Mouse (Mus musculus): Measurements from ENCODE around the gene Phxr2. TPM values are rescaled to one million over a fixed set of nuclear protein-coding genes. Genes with fewer than 3 reads are reported as not detected.

Gene Phxr2
- polyA plus RNA-seq, 1 experiment, result not detected

DNA sequence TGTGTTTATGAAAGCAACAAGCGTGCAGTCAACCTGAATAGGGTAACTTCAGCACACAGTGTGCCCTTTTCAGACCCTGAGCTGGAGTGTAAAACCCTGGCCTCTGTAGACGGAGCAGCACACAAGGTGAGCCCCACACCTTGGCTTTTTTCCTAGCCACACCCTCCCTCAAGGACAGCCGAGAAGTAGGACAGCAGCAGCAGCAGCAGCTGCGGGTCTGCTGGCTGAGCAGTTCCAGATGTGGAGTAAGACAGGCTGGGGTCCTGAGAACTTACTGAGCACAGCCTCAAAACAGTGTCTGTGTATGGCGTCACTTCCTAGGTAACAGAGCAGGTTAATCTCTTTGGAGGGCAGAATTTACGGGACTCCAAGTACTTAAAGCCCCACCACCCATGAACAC is 7.4 kb downstream of the Phxr2 start:
- no peaks in the 10 kb centered on the region for H3K4me1 ChIP-seq (ENCODE audit: control insufficient read depth, insufficient read depth, low read length)
- H3K4me3 ChIP-seq (ENCODE audit: insufficient read depth, low read length), result no peak overlapping the region
- TF ChIP-seq POLR2A (IDR thresholded peaks at IDR 0.05; ENCODE audit: extremely low read depth, insufficient read depth, low read length), result no peak
- TF ChIP-seq CTCF (IDR thresholded peaks at IDR 0.05; ENCODE audit: extremely low read depth, insufficient read depth, low read length), result no peak
- no peak overlapping the region for H3K27ac ChIP-seq (ENCODE audit: insufficient read depth, low read length)

DNA sequence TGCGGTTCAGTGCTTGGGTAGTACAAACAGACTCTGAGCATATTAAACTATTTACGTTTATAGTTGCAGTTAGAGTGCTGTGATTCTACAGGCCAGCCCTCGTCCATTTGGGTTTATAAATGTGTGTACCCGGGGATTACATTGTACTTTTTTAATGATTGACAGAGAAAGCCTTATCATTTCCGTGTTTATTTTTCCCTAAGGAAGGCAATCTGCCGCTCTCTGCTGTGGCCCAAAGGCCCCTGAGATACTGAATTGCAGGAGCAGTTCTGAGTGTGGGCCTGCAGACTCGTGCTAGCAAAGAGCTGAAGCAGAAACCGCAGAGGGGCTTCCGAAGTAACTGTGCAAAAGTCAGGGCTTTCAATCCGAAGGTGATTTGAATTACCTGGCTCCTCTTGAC is 8.2 kb downstream of the Phxr2 start:
- TF ChIP-seq POLR2A (IDR thresholded peaks at IDR 0.05; ENCODE audit: extremely low read depth, insufficient read depth, low read length), result no peak
- TF ChIP-seq CTCF (IDR thresholded peaks at IDR 0.05; ENCODE audit: extremely low read depth, insufficient read depth, low read length), result no peak
- H3K27ac ChIP-seq (ENCODE audit: insufficient read depth, low read length), result no peak overlapping the region
- no peak overlapping the region for H3K4me3 ChIP-seq (ENCODE audit: insufficient read depth, low read length)
- no peaks in the 10 kb centered on the region for H3K4me1 ChIP-seq (ENCODE audit: control insufficient read depth, insufficient read depth, low read length)

DNA sequence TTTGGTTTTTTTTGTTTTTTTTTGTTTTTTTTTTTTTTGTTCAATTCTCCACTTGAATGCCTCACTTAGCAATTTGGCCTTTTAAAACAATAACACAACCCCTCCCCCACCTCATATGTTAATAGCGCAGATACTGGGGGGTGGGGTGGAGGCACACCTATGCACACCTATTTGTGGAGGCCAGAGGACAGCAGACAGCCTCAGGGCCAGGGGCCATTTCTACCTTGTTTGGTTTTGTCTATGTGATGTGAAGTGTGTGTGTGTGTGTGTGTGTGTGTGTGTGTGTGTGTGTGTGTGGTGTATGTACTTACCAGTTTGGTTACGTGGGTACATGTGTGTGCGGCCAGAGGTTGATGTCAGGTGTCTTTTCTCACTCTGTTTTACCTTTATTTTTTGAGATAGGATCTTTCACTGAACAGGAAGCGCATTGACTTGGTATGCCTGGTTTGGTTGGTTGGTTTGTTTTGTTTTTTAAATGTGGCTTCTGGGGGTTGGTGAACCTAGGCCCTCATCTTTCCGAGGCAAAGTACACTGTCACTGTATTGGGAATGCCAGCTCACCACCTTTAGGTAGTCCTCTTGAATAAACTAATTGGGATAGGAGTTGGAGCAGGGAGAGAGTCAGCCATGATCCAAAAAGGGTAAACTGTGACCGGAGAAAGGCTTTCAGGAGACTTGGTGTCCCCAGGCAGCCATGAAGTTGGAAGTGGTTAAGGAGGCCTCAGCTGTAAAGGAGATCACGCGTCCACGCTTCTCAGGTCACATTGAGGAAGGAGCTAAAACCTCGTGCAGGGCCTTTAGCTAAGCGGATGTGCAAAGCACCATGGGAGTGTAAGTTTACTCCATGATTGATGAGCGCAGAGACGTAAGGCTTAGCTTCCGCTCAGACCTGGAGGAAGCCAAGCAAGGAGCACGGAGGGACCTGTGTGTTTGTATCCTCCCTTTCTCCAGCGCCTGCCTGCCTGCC is 9.2 kb downstream of the Phxr2 start:
- no peak overlapping the region for H3K27ac ChIP-seq (ENCODE audit: insufficient read depth, low read length)
- no peaks in the 10 kb centered on the region for H3K4me1 ChIP-seq (ENCODE audit: control insufficient read depth, insufficient read depth, low read length)
- no peak overlapping the region for H3K4me3 ChIP-seq (ENCODE audit: insufficient read depth, low read length)
- no peak for TF ChIP-seq CTCF (IDR thresholded peaks at IDR 0.05; ENCODE audit: extremely low read depth, insufficient read depth, low read length)
- no peak for TF ChIP-seq POLR2A (IDR thresholded peaks at IDR 0.05; ENCODE audit: extremely low read depth, insufficient read depth, low read length)

DNA sequence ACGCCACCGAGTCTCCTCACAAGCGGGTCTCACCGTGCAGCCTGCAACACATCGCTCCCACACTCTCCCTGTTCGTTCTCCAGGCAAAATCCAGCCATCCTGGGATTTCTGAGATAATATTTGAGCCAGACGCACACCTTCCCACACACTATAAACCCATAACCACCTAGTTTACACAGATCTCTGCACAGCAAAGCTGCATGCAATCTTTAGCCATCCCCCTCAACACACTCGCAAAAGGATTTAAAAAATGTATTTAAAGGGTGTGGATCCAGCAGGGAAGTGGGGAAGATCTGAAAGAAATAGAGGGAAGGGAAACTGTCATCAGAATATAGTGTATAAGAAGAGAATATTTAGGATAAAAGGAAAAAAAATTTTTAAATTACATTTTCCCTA is 9.9 kb downstream of the Phxr2 start:
- no peak overlapping the region for H3K27ac ChIP-seq (ENCODE audit: insufficient read depth, low read length)
- H3K4me3 ChIP-seq (ENCODE audit: insufficient read depth, low read length), result 0 out of 2 replicates have a peak overlapping the region, but pooled peaks have one; percentile 2
- no peak for TF ChIP-seq POLR2A (IDR thresholded peaks at IDR 0.05; ENCODE audit: extremely low read depth, insufficient read depth, low read length)
- no peak for TF ChIP-seq CTCF (IDR thresholded peaks at IDR 0.05; ENCODE audit: extremely low read depth, insufficient read depth, low read length)
- H3K4me1 ChIP-seq (ENCODE audit: control insufficient read depth, insufficient read depth, low read length), result no peaks in the 10 kb centered on the region

DNA sequence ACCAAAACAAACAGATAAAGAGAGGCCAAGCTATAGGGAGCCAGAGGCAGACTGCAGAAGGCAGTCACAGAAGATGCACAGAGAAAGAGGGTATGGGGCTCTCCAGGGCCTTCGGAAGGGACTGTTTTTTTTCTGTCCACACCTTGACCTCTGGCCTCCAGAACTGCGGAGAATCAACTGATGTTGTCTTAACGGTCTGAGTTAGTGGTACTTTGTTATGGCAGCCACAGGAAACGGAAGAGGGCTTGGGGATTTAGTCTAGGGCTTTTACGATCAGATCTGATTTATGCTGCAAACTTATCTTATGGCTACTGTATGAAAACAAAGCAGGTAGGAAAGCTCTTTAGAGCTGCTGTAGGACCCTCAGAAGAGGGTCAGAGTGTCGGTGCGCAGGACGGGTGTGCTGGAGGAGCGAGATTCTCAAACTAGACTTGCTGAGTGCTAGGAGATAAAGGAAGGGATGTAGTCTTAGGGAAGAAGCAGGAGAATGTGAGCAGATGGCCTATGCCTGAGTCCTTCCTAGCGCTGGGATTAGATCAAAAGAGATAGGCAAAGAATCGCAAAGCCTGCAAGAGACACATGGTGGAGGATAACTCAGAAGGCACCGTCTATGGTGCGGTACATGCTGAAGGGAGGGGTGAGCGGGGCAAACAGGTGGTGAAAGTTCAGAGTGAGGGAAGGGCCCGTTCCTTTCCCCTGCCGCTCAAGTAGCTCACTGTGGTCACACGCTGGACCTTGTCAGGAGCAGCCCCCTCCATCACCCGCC is 10.5 kb downstream of the Phxr2 start:
- TF ChIP-seq CTCF (IDR thresholded peaks at IDR 0.05; ENCODE audit: extremely low read depth, insufficient read depth, low read length) (no peak), POLR2A (IDR thresholded peaks at IDR 0.05; ENCODE audit: extremely low read depth, insufficient read depth, low read length) (no peak)
- H3K4me3 ChIP-seq (ENCODE audit: insufficient read depth, low read length), result 0 out of 2 replicates have a peak overlapping the region, but pooled peaks have one; percentile 2
- H3K4me1 ChIP-seq (ENCODE audit: control insufficient read depth, insufficient read depth, low read length), result no peaks in the 10 kb centered on the region
- no peak overlapping the region for H3K27ac ChIP-seq (ENCODE audit: insufficient read depth, low read length)

DNA sequence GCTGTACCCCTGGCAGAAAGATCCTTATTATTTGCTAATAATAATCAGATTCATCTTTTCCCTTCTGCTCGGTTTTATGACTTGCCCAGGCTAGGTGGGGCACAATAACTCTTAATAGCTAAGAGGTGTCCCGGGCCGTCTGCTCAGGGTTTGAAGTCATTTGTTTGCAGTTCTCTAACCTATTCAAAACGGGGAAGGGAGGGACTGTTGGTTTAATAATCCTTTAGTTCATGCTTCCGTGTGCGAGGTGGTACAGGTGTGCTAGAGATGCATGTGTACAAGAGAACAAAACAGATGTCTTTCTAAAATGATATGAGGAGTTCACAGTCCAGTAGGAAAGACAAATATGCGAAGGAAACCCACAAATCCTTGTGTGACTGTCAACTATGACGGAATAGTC is 11.8 kb downstream of the Phxr2 start:
- Histone ChIP-seq H3K27ac (ENCODE audit: insufficient read depth, low read length) (no peak overlapping the region), H3K4me1 (ENCODE audit: control insufficient read depth, insufficient read depth, low read length) (no peaks in the 10 kb centered on the region), H3K4me3 (ENCODE audit: insufficient read depth, low read length) (no peak overlapping the region)
- TF ChIP-seq POLR2A (IDR thresholded peaks at IDR 0.05; ENCODE audit: extremely low read depth, insufficient read depth, low read length), result no peak
- no peak for TF ChIP-seq CTCF (IDR thresholded peaks at IDR 0.05; ENCODE audit: extremely low read depth, insufficient read depth, low read length)

DNA sequence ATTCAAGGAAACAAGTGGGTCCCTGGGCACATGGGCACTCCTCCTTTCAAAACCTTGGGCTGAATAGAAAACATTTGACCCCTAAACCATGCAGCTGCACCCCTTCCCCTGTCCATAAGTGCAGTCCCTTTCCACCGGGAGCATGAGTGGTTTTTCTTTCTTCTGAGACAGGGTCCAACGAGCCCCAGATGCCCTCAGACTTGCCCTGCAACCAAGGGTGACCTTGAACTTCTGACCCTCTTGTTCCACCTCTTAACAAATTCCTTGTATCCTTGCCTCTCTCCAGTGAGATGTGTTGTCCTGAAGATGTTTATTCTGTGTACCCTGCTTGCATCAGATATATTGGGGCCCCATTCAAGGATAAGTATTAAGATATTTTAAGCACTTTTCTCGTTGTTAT is 12.6 kb downstream of the Phxr2 start:
- TF ChIP-seq CTCF (IDR thresholded peaks at IDR 0.05; ENCODE audit: extremely low read depth, insufficient read depth, low read length), result no peak
- TF ChIP-seq POLR2A (IDR thresholded peaks at IDR 0.05; ENCODE audit: extremely low read depth, insufficient read depth, low read length), result no peak
- Histone ChIP-seq H3K4me3 (ENCODE audit: insufficient read depth, low read length) (no peak overlapping the region), H3K27ac (ENCODE audit: insufficient read depth, low read length) (no peak overlapping the region), H3K4me1 (ENCODE audit: control insufficient read depth, insufficient read depth, low read length) (no peaks in the 10 kb centered on the region)

DNA sequence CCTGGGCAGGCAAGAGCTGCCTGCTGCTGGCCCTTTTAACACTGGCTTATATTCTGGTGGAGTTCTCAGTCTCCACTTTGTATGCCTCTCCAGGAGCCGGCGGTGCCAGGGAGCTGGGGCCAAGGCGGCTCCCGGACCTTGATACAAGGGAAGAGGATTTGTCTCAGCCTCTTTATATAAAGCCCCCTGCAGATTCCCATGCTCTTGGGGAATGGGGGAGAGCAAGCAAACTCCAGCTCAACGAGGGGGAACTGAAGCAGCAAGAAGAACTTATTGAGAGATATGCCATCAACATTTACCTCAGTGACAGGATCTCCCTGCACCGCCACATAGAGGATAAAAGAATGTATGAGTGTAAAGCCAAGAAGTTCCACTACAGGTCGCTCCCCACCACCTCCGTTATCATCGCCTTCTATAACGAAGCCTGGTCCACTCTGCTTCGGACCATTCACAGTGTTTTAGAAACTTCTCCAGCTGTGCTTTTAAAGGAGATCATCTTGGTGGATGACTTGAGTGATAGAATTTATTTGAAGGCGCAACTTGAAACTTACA is 17.6 kb downstream of the Phxr2 start:
- H3K4me3 ChIP-seq (ENCODE audit: insufficient read depth, low read length), result peak overlapping the region; percentile 91; the same call in 1 of the 2 replicates
- 0 out of 2 replicates have a peak, but pooled peaks cover 1% of the 10 kb centered on the region for H3K4me1 ChIP-seq (ENCODE audit: control insufficient read depth, insufficient read depth, low read length)
- TF ChIP-seq POLR2A (IDR thresholded peaks at IDR 0.05; ENCODE audit: extremely low read depth, insufficient read depth, low read length), result no peak
- no peak for TF ChIP-seq CTCF (IDR thresholded peaks at IDR 0.05; ENCODE audit: extremely low read depth, insufficient read depth, low read length)
- H3K27ac ChIP-seq (ENCODE audit: insufficient read depth, low read length), result peak overlapping the region; percentile 55; the same call in 1 of the 2 replicates

DNA sequence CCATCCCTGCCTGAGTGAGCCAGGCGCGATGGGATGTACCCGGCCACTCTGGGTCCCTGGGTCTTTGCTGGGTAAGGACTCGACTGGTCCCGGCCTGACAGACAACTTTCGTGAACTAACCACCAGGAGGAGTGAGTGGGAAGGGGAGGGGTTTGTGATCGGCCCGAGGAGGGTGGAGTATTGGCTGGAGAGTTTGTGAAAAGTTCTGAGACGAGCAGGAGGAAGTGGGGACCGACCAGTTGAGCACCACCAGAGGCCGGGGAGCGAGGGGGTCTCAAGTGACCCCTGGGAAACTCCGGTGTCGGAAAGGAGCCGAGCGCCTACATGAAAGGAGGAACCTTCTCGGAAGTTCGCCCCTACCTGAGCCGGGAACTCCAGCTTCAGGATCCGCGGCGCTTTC is 18.2 kb downstream of the Phxr2 start, which contains the start of gene Galnt4:
Galnt4 (plus strand) TSS at position 196 of the 400 bp plus-strand sequence.
- no peak for TF ChIP-seq POLR2A (IDR thresholded peaks at IDR 0.05; ENCODE audit: extremely low read depth, insufficient read depth, low read length)
- peak; percentile 43 for TF ChIP-seq CTCF (IDR thresholded peaks at IDR 0.05; ENCODE audit: extremely low read depth, insufficient read depth, low read length)
- Histone ChIP-seq H3K4me3 (ENCODE audit: insufficient read depth, low read length) (peak within 1 kb of the TSS; percentile 91), H3K27ac (ENCODE audit: insufficient read depth, low read length) (peak within 1 kb of the TSS; percentile 81), H3K4me1 (ENCODE audit: control insufficient read depth, insufficient read depth, low read length) (0 out of 2 replicates have a peak, but pooled peaks cover 1% of the 10 kb centered on the region)
